Mouse (Mus musculus): ENCODE data around the gene Dolk. TPM values are rescaled to one million over a fixed set of nuclear protein-coding genes. Genes with fewer than 3 reads are reported as not detected.
A peak's percentile ranks its signal among the peaks of the same experiment; 100 is the strongest.

Dolk gene
- polyA plus RNA-seq, 1 experiment from 2014 or later: 27.8 TPM

DNA sequence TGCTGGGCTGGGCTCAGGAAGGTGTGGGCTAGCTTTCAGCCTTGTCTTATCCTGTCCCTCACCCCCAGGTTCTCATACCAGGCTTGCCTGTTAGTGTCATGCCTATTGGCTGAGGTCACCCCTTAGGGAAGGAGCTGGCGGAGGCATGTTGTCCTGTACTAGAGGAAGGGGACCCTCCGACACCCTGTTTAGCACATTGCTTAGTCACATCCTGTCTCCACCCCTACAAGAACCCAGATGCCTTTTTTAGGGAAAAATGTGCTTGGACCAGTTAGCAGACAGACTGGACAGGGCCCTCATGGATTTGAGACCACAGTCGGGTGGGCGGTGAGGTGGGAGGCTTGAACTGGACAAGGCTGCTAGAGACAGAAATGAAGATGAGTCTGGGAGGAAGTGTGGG, 27.5 kb downstream of the Dolk start:
- H3K9ac ChIP-seq: peak overlapping the region; percentile 42; the same call in 1 of the 2 replicates
- peak; percentile 35; the same call in 1 of the 2 replicates for ATAC-seq (ENCODE audit: extremely low read depth, insufficient number of reproducible peaks, low FRiP score, low TSS enrichment)
- peaks cover 50% of the 10 kb centered on the region for H3K4me1 ChIP-seq
- WGBS: 50% methylated on average over 4 of the region's 4 CpGs
- peak overlapping the region; percentile 18 for H3K4me2 ChIP-seq
- no peak overlapping the region for H3K4me3 ChIP-seq
- no peaks in the 10 kb centered on the region for H3K9me3 ChIP-seq
- H3K36me3 ChIP-seq: peaks cover 96% of the 10 kb centered on the region
- H3K27me3 ChIP-seq (replicated peaks): no peaks in the 10 kb centered on the region
- peak overlapping the region; percentile 74 for H3K27ac ChIP-seq (replicated peaks)

DNA sequence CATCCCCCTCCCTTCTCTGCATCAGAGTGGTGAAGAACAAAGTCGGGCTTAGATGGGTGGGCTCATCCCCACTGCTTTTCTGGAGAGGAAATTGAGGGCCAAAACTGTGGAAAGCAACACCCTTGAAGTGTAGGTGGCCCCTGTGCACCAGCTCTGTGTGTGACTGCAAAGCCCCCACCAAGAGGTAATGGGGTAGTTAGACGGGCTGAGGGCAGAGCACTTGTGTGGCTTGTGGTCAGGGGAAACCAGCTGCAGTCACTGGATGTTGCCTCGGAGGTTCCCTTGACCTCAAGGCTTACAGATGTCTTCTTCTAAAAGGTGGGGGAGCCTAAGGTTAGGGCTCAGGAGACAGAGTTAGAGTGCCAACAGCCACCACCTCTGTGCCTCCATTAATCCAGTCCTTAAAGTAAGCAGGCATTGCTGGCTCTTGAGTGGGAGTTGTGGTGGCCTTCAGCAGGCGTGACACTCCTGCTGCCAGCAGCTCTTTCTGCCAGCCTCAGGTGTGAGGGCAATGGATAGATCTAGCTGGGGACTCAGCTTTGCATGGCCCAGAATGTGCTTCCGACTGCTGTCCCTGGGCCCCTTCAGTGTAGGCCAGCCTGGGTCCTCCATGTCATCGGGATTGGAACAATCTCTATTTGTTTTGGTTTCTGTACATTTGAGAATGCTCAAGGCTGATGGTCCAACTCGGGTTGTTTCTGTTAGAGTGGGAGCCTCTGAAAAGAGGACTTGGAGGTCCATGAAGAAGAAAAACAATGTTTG, 28.3 kb downstream of the Dolk start:
- Histone ChIP-seq H3K27me3 (replicated peaks) (no peaks in the 10 kb centered on the region), H3K4me2 (peak overlapping the region; percentile 18; the same call in 1 of the 2 replicates), H3K27ac (replicated peaks) (peak overlapping the region; percentile 74), H3K9me3 (no peaks in the 10 kb centered on the region), H3K4me3 (no peak overlapping the region), H3K9ac (peak overlapping the region; percentile 42; the same call in 1 of the 2 replicates), H3K36me3 (peaks cover 94% of the 10 kb centered on the region), H3K4me1 (peaks cover 48% of the 10 kb centered on the region)
- ATAC-seq (ENCODE audit: extremely low read depth, insufficient number of reproducible peaks, low FRiP score, low TSS enrichment): no peak
- WGBS: 73% methylated on average over 7 of the region's 7 CpGs

DNA sequence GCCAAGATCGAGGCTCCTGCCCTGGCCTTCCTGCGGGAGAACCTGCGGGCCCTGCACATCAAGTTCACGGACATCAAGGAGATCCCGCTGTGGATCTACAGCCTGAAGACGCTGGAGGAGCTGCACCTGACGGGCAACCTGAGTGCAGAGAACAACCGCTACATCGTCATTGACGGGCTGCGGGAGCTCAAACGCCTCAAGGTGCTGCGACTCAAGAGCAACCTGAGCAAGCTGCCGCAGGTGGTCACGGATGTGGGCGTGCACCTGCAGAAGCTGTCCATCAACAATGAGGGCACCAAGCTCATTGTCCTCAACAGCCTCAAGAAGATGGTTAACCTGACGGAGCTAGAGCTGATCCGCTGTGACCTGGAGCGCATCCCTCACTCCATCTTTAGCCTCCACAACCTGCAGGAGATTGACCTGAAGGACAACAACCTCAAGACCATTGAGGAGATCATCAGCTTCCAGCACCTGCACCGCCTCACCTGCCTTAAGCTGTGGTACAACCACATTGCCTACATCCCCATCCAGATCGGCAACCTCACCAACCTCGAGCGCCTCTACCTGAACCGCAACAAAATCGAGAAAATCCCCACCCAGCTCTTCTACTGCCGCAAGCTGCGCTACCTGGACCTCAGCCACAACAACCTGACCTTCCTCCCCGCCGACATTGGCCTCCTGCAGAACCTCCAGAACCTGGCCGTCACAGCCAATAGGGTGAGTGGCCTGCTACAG, 29.4 kb downstream of the Dolk start:
- Histone ChIP-seq H3K9ac (no peak overlapping the region), H3K27ac (replicated peaks) (no peak overlapping the region), H3K4me1 (peaks cover 49% of the 10 kb centered on the region), H3K4me2 (no peak overlapping the region), H3K36me3 (peaks cover 91% of the 10 kb centered on the region), H3K4me3 (no peak overlapping the region), H3K9me3 (no peaks in the 10 kb centered on the region), H3K27me3 (replicated peaks) (no peaks in the 10 kb centered on the region)
- no peak for ATAC-seq (ENCODE audit: extremely low read depth, insufficient number of reproducible peaks, low FRiP score, low TSS enrichment)
- 95% methylated on average over 30 of the region's 30 CpGs for WGBS

GRCm38 (mm10) chr2:30255631-30256395, 30.3 kb downstream of the Dolk start:
- Histone ChIP-seq H3K9me3 (no peaks in the 10 kb centered on the region), H3K9ac (no peak overlapping the region), H3K27me3 (replicated peaks) (no peaks in the 10 kb centered on the region), H3K27ac (replicated peaks) (no peak overlapping the region), H3K36me3 (peaks cover 86% of the 10 kb centered on the region), H3K4me1 (peaks cover 59% of the 10 kb centered on the region), H3K4me2 (no peak overlapping the region), H3K4me3 (no peak overlapping the region)
- WGBS: 94% methylated on average over 42 of the region's 42 CpGs
- ATAC-seq (ENCODE audit: extremely low read depth, insufficient number of reproducible peaks, low FRiP score, low TSS enrichment): no peak

DNA sequence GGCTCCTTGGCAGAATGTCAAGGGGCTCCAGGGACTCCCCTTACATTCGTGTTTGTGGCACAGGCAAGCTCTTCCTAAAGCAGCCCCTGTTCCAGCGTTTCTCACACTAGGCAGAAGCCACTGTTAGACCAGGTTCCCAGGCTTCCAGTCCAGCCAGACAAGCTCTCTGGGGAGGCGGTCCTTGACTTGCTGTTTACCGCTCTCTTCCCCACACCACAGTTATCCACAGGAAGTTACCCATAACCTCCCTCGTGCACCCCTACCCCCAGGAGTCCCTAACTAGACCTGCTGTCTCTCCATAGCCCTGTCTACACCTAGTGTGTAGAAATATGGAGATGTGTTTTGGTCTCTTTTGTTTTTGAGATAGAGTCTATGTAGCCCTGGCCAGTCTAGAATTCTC, 32.3 kb downstream of the Dolk start:
- ATAC-seq (ENCODE audit: extremely low read depth, insufficient number of reproducible peaks, low FRiP score, low TSS enrichment): no peak
- peaks cover 84% of the 10 kb centered on the region for H3K36me3 ChIP-seq
- WGBS: 72% methylated on average over 5 of the region's 5 CpGs
- no peaks in the 10 kb centered on the region for H3K27me3 ChIP-seq (replicated peaks)
- H3K9ac ChIP-seq: no peak overlapping the region
- no peaks in the 10 kb centered on the region for H3K9me3 ChIP-seq
- H3K4me3 ChIP-seq: no peak overlapping the region
- H3K4me2 ChIP-seq: no peak overlapping the region
- H3K27ac ChIP-seq (replicated peaks): no peak overlapping the region
- H3K4me1 ChIP-seq: peaks cover 51% of the 10 kb centered on the region

GRCm38 (mm10) chr2:30252521-30252920, 33.6 kb downstream of the Dolk start:
- 85% methylated on average over 3 of the region's 3 CpGs for WGBS
- Histone ChIP-seq H3K4me3 (no peak overlapping the region), H3K27ac (replicated peaks) (peak overlapping the region; percentile 60), H3K9ac (peak overlapping the region; percentile 28; the same call in 1 of the 2 replicates), H3K27me3 (replicated peaks) (no peaks in the 10 kb centered on the region), H3K36me3 (peaks cover 82% of the 10 kb centered on the region), H3K4me1 (peaks cover 38% of the 10 kb centered on the region), H3K9me3 (no peaks in the 10 kb centered on the region), H3K4me2 (no peak overlapping the region)
- ATAC-seq (ENCODE audit: extremely low read depth, insufficient number of reproducible peaks, low FRiP score, low TSS enrichment): no peak

- peaks cover 80% of the 10 kb centered on the region for H3K36me3 ChIP-seq
- 55% methylated on average over 5 of the region's 5 CpGs for WGBS
- H3K4me3 ChIP-seq: no peak overlapping the region
- no peaks in the 10 kb centered on the region for H3K27me3 ChIP-seq (replicated peaks)
- H3K9ac ChIP-seq: peak overlapping the region; percentile 1
- H3K4me2 ChIP-seq: no peak overlapping the region
- peak overlapping the region; percentile 60 for H3K27ac ChIP-seq (replicated peaks)
- H3K4me1 ChIP-seq: peaks cover 32% of the 10 kb centered on the region
- H3K9me3 ChIP-seq: no peaks in the 10 kb centered on the region
- 0 out of 2 replicates have a peak, but pooled peaks have one; percentile 14 for ATAC-seq (ENCODE audit: extremely low read depth, insufficient number of reproducible peaks, low FRiP score, low TSS enrichment)
Measured at GRCm38 (mm10) chr2:30251417-30252104, 34.6 kb downstream of the Dolk start.

- H3K9me3 ChIP-seq: no peaks in the 10 kb centered on the region
- H3K4me1 ChIP-seq: peaks cover 35% of the 10 kb centered on the region
- no peaks in the 10 kb centered on the region for H3K27me3 ChIP-seq (replicated peaks)
- ATAC-seq (ENCODE audit: extremely low read depth, insufficient number of reproducible peaks, low FRiP score, low TSS enrichment): no peak
- 0 out of 2 replicates have a peak overlapping the region, but pooled peaks have one; percentile 8 for H3K9ac ChIP-seq
- no peak overlapping the region for H3K4me2 ChIP-seq
- no peak overlapping the region for H3K4me3 ChIP-seq
- 83% methylated on average over 10 of the region's 10 CpGs for WGBS
- peak overlapping the region; percentile 60 for H3K27ac ChIP-seq (replicated peaks)
- H3K36me3 ChIP-seq: peaks cover 78% of the 10 kb centered on the region
Measured at GRCm38 (mm10) chr2:30250166-30251128, 35.7 kb downstream of the Dolk start.

DNA sequence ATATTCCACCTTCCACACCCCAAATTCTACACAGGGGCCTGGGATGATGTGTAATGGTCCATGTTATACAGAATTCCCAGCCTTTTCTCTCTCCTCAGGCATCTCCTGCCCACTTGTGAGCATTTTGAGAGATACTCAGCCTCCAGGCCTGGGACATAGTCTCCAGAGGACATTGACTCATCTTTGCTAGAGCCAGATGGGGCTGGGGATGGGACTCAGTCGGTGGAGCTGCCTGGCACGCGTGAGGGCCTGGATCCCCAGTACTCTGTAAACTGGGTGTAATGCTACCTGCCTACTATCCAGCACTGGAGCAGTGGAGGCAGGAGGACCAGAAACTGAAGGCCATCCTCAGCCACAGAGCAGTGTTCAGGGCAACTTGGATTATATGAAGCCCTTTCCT, 37.0 kb downstream of the Dolk start:
- no peak overlapping the region for H3K27ac ChIP-seq (replicated peaks)
- WGBS: 94% methylated on average over 3 of the region's 3 CpGs
- no peak overlapping the region for H3K4me2 ChIP-seq
- ATAC-seq (ENCODE audit: extremely low read depth, insufficient number of reproducible peaks, low FRiP score, low TSS enrichment): no peak
- no peak overlapping the region for H3K9ac ChIP-seq
- no peaks in the 10 kb centered on the region for H3K27me3 ChIP-seq (replicated peaks)
- peaks cover 77% of the 10 kb centered on the region for H3K36me3 ChIP-seq
- no peaks in the 10 kb centered on the region for H3K9me3 ChIP-seq
- H3K4me1 ChIP-seq: peaks cover 36% of the 10 kb centered on the region
- no peak overlapping the region for H3K4me3 ChIP-seq

GRCm38 (mm10) chr2:30247681-30248080, 38.5 kb downstream of the Dolk start:
- Histone ChIP-seq H3K4me3 (no peak overlapping the region), H3K4me1 (peaks cover 39% of the 10 kb centered on the region), H3K27ac (replicated peaks) (no peak overlapping the region), H3K27me3 (replicated peaks) (no peaks in the 10 kb centered on the region), H3K36me3 (peaks cover 82% of the 10 kb centered on the region), H3K9me3 (no peaks in the 10 kb centered on the region), H3K4me2 (no peak overlapping the region), H3K9ac (no peak overlapping the region)
- no peak for ATAC-seq (ENCODE audit: extremely low read depth, insufficient number of reproducible peaks, low FRiP score, low TSS enrichment)
- 64% methylated on average over 4 of the region's 4 CpGs for WGBS
